Mouse (Mus musculus) G1E-ER4 (cell line): ENCODE measurements around the gene Gm45062. TPM values are rescaled to one million over a fixed set of nuclear protein-coding genes. Genes with fewer than 3 reads are reported as not detected.

Experiments
- GATA1 ChIP-seq: IDR thresholded peaks from one replicate; pipeline ENCODE4 v1.8.0; 2012; ENCODE audit warnings: low read length, inconsistent platforms
- polyA plus RNA-seq: library from polyadenylated mRNA; stranded (reverse); fragments of >175 nt; gene quantifications from 2 replicates; pipeline ENCODE4 v1.2.3, GENCODE M21; 2012

The Gm45062 gene
- polyA plus RNA-seq, 1 experiment, result not detected

- no peak for TF ChIP-seq GATA1
Observed at GRCm38 (mm10) chr6:8377667-8378066, 118.4 kb downstream of the Gm45062 start.

DNA sequence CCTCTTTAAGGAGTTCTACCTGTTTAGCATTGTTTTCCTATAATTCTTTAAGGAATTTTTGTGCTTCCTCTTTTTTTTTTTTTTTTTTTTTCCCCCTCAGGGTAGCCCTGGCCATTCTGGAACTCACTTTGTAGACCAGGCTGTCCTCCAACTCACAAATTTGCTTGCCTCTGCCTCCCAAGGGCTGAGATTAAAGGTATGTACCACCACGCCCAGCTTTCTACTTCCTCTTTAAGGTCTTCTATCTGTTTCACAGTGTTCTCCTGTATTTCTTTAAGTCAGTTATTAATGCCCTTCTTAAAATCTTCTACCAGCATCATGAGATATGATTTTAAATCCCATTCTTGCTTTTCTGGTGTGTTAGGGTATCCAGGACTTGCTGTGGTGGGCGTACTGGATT is 130.1 kb downstream of the Gm45062 start:
- no peak for TF ChIP-seq GATA1

DNA sequence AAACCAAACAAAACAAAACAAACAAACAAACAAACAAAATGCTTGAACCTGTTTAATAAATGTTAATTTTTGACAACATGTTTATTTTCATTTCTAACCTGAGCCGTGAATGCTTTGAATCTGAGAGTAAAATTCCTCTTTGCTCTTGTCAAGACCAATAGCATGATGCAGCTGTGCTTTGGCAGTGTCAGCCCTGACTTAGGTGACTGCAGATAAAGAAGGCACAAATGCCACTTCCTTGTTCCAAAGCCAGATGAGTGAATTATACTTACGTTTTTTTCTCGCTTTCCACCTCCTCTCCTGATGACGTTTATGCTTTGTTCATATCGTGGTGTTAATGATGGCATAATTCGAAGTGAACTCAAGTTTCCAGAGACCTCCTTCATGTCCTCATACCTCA is 131.0 kb downstream of the Gm45062 start:
- no peak for TF ChIP-seq GATA1

- no peak for TF ChIP-seq GATA1
Observed at GRCm38 (mm10) chr6:8390935-8391334, 131.7 kb downstream of the Gm45062 start.

DNA sequence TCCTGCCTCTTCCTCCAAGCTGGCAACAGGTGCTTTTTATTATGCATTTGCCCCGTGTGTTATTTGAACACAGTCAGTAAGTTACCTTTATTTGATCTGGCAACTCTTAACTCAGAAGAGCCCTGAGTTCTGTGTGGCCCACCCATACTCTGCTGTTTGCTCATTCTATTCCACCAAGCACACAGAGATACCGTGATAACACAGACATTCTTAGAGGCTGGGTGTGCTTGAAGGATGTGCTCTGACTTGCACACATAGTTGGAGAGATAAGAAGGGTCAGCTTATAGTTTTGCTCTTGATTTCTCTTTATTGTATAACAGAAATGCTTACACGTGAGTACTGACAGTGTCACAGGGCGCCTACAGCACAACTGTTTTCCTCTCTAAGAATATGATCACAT is 133.8 kb downstream of the Gm45062 start:
- no peak for TF ChIP-seq GATA1

DNA sequence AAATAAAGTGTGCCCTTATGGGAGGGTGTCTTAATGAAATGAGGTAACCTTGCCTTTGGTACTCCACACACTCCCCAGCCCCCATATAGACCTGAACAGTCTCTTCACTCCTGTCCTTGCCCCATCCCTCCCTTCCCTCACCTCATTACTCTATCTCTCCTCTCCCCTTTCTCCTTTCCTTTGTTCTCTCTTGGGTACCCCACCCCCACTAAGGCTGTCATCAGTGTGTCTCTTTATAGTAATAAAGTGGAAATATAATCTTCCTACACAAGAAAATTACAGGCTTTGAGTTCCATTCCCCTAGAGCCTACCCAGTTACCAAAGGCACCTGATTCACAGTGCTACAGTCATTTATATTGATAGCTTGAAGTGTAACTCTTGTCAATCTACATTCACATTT is 134.8 kb downstream of the Gm45062 start:
- TF ChIP-seq GATA1, result no peak

DNA sequence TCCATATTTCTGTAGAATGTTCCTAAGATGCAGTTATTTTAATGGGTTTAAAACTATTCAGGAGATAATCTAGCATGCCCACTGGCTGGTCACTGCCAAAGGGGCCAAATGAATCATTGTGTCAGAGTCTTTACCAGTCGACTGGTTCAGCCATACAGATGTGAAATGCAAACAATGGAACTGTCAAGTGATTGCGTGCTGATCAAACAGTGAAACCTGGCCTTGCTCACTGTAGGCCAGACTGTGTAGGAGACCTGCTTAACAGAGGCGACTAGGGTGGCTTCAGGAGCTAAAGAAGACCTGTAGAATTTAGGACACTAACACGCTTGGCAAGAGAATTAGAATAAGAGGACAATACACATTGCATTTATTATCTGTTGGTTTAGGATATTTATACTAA is 135.8 kb downstream of the Gm45062 start:
- no peak for TF ChIP-seq GATA1

DNA sequence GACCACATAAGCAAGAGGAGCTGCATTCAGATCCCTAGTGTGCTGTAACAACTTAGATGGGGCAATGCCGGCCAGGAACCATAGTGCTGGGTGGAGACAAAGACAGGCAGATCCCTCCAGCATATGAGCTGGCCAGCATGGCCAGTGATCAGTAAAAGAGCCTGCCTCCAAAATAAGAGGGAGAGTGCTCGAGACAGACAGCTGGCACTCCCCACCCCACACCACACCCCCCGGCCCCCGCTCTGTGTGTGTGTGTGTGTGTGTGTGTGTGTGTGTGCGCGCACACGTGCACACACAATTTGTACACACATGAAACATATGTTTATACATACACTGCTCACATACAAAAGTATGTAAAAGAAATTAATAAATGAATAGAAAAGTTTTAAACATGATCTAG is 138.0 kb downstream of the Gm45062 start:
- no peak for TF ChIP-seq GATA1

DNA sequence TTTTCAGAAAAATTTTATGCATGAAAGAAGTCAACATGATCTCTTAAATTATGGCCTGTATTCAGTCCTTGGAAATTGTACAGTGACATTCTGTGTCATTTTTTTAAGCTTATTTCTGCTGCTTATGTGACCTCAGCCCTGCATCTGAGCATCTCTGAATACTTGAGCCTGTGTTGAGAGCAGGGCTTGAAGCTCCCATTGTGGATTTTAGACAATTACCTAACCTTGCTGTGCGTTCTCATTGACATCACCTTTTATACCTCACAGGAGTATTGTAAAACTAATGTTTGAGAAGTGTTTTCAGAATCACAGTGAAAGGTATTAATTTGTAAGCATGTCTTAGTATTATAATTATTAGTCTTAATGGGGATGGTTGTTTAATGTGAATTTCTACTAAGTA is 140.5 kb downstream of the Gm45062 start:
- no peak for TF ChIP-seq GATA1

- no peak for TF ChIP-seq GATA1
Observed at GRCm38 (mm10) chr6:8403127-8403526, 143.9 kb downstream of the Gm45062 start.

- no peak for TF ChIP-seq GATA1
Observed at GRCm38 (mm10) chr6:8405844-8406243, 146.6 kb downstream of the Gm45062 start.

DNA sequence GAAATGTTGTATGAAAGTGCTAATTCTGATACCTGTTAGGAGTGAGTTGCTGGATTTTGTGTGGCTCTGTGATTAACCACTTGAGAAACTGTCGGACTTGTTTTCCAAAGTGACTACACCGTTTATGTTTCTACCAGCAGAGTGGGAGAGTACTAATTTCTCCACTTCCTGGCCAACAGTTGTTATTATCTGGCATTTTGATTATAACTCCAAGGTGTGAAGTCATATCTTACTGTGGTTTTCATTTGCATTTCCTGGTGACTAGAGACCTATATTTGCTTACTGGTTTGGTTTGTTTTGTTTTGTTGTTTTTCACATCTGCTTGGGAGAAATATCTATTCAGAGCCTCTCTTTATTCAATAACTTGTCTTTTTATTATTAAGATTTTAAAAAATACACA is 149.1 kb downstream of the Gm45062 start:
- no peak for TF ChIP-seq GATA1

DNA sequence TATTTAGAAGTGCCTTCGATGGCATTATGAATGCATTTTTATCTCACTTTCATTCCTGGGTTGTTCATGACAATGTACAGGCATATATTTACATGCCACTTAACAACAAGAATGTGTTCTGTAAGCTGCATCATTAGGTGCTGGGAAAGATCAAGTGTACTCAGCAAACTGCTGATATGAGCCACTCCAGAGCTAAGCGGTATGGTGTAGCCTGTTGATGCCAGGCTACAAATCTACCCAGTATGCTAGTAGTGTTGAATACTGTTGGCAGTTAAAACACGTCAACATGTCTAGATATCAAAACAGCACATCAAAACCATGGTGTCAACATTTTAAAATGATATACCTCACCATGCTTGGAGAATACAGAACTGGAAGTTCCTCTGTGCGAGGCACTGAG is 150.6 kb downstream of the Gm45062 start:
- no peak for TF ChIP-seq GATA1

DNA sequence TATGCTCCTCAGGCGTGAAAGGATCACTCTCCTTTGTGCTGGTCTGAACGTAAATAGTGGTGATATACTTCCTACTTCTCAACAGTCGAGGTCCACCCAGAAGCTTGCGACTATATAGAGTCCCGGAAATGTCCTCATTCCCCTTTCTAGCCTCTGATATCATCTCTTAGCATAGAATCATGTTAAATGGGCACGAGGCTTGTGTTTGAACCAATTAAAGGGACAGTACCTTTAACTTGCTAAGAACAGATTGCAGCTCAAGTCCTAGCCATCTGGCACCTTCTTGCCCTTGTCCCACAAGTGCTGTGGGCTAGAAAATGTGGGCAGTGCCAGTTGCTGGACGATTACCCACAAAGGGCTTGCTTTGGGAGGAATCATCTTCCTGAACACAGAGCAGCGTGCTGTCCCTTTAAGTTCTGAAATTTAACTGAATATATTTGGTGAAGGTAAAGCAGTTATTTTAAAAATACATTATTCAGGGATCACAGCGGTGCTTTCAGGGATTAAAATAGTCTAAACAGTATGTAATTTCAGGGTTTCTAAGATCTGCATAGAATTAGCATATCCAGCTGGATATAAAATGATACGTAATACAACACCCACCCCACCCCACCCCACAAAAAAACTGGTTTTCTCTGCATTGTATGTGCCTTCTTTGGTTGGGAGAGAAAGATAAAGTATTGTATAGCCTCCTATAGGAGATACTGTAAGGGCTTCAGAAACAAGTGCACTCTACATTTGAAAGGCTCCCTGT is 153.8 kb downstream of the Gm45062 start:
- TF ChIP-seq GATA1, result no peak

DNA sequence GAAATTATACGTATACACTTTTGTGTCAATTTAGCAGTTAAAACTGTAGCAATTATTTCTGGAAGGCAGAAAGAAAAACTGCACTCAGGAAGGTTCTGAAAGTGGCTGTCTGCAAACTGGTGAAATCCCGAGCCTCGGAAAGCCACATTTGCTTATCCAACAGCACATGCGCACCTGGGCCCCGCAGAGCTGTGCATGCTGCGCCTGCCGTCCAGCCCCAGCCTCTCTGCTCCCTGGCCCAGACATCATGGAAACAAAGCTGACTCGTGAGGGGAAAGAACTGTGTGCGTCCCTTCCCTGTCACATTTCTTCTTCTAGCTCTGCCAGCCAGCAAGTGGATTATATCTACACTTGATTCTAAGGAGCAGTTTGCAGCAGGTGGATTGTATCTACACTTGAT is 154.8 kb downstream of the Gm45062 start:
- TF ChIP-seq GATA1, result no peak

DNA sequence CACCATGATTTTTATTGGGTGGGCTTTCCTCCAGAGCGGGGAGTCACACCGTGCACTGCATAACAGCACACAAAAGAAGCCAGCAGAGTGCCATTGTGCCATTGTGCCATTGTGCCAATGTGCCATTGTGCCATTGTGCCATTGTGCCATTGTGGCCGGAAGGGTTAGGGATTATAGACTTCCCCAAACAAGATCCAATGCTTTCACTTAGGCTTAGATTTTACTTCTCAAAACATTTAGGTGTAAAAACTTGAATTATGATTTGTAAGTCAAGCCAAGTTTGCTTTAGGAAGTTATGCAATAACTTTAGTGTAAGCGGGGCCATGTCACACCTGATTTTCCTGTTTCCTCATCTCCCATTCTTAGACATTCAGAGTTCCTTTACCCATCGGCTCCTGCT is 156.6 kb downstream of the Gm45062 start:
- no peak for TF ChIP-seq GATA1

GRCm38 (mm10) chr6:8416802-8417569 is 157.7 kb downstream of the Gm45062 start:
- TF ChIP-seq GATA1, result no peak
